Mouse (Mus musculus): Measurements from ENCODE around the gene Rab15.
A peak's percentile ranks its signal among the peaks of the same experiment; 100 is the strongest.

Gene Rab15

DNA sequence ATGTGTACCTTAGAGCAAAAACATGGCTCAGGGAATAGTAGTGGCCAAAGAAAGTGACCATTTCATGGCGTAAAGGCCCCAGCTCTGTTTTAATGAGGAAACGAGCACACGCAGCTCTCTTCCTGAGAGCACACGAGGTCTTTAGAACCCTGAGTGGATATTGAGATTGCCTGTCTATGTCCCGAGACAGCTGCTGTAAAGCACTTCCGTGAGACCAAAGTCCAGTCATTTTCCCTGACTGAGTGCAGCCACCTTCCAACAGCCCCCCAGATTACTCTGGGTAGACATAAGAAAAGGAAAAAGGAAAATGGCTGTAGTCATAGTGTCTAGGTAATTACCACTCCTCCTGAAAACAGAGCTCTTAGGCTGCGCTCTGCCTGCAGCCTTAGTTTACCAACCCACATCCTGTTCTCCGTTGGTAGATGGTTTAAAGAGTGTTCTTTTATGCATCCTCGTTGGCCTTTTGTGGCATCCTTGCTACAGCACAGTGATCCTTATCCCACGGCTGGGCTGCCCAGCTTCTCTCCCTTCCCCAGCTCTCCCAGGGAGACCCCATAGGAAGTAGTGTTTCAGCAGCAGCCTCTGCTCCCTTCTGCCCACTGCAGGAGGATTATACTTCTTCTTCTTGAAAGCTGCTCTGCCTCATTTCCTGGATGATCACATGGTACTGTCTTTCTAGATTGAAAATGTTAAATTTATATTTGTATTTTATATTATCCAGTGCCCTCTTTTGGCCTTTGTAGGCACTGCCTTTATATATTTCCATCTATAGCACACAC lies 44.2 kb downstream of the Rab15 start:
- no peak for DNase-seq (ENCODE audit: low spot score)

DNA sequence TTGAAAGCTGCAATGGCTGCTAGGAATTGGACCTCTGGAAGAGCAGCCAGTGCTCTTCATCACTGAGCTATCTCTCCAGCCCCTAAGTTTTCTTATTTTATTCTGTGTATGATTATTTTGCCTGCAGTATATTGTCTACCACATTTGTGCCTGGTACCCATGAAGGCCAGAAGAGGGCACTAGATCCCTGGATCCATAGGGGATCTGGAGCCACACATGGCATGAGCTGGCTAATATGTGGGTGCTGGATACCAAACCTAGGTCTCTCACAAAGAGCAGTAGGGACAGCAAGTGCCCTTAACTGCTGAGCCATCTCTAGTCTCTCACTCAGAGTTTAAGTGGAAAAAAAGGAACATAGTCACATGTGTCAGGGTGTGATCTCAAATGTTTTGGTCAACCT lies 44.9 kb downstream of the Rab15 start:
- no peak for DNase-seq (ENCODE audit: low spot score)

DNA sequence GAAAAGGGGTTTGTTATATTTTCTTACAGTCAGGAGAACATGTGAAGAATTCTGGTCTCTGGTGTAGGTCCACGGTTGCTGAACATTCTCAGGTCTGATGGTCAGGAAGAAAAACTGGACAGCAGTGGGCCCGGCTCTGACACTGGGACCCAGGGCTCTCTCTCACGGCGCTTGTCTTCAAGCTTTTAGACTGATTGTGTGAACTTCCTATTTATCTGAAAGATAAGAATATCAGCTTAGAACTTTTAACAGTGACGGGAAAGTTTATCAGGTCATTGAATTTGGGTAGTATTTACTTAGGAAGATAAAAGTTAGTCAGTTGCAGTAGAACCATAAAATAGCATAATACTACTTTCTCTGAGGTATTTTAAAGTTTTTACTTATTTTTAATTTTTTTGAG lies 45.8 kb downstream of the Rab15 start:
- DNase-seq (ENCODE audit: low spot score): no peak

DNA sequence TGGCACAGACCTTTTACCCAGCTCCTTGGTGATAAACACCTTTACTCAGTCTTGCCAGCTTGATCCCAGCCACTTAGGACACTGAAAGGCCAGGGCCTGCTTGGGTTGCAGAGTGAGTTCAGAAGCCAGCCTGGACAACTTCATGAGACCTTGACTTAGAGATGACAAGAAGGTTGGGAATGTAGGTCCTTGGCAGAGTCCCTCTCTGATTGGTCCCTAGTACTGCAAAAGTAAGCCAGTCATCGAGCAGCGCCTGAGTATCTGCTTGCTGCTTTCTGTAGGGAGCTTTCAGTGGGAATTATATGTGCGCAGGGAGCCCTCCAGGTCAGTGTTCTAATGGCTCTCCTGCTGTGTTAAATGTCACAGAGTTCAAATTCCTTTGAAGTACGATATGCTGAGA lies 47.6 kb downstream of the Rab15 start:
- no peak for DNase-seq (ENCODE audit: low spot score)

DNA sequence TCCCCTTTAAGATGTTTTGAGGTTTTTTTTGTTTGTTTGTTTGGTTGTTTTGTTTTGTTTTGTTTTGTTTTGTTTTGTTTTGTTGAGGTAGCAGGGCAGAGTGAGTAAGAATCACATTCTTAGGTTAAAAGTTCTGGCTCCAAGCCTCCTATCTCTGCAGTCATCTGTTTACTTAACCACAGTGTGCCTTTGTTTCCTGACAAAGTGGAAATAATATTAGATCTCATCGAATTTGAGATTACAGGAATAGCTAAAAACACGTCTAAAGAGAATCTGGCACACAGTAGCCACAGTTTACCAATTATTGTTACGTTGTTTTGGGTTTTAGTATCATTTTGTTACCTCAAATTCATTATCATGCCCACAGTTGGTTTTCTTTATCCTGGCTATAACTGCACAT lies 48.1 kb downstream of the Rab15 start:
- no peak for DNase-seq (ENCODE audit: low spot score)

DNA sequence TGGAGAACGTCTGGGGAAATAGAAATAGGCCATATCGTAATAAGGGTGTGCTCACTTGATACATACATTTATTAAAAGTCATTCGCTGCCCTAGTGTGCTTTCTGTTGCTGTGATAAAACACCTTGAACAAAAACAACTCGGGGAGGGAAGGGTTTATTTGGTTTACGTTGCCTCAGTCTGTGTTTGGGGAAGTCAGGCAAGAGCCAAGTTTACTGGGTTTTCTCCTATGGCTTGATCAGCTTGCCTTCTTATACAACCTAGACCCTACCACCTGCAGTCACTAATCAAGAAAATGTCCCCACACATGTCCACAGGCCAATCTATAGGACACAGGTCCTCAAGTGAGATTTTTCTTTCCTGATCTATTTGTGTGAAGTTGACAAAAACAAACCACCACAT lies 51.2 kb downstream of the Rab15 start:
- DNase-seq (ENCODE audit: low spot score): no peak

DNA sequence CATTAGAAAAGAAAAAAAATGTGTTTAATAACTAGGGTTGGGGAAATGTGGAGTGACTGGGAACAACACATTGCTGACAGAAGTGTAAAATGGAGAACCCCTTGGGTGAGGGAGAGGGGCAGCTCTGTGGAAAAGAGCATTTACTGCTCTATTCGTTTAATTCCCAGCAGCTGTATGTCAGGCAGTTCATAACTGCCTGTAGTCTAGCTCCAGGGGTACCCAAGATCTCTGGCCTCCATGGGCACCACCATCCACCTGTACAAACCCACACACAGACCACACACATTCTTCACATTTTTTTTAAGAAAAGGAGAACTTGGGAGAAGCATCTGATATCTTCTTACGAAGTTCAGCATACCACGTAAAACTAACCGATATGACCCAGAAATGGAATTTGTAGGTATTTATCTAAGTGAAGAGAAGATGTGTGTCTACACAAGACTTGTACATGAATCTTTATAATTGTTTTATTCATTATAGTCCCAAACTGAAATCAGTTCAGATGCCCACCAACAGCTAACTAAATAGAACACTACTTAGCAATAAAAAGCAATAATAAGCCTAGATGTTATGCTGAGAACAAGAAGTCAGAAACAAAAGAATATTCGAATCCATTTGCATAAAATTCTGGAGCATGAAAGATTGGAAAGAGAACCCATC lies 51.7 kb downstream of the Rab15 start:
- no peak for DNase-seq (ENCODE audit: low spot score)

DNA sequence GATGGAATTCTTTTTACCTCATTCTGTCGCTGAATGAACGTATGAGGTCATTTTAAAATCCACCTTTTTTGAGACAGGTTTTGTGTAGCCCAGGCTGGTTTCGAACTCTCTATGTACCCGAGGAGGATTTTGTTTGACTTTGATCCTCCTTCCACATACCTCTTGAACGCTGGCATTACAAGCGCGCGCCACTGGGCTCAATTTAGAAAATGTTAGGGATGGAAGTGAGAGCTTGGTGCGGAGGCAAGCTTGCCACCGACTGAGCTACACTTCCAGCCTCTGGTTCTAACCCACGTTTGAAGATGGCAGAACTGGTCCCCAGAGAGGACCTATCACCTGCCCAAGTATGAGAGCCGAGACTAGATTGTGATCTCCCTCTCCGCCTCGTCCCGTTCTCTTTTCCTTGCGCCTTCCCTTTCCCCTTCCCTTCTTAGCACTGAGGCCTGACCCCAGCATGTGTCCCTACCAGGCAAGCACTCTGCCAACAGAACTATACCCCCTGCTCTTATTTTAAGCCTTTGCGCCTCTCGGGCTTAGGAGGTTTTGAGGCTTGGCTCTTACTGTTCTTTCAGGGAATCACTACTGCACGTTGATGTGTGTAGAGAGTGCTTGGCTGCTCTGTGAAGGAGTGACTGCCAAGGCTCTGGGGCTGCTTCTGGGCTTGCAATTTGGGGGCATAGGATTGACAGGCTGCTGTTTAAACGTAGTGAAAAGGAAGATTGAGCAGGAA lies 56.6 kb downstream of the Rab15 start:
- DNase-seq (ENCODE audit: low spot score): no peak

DNA sequence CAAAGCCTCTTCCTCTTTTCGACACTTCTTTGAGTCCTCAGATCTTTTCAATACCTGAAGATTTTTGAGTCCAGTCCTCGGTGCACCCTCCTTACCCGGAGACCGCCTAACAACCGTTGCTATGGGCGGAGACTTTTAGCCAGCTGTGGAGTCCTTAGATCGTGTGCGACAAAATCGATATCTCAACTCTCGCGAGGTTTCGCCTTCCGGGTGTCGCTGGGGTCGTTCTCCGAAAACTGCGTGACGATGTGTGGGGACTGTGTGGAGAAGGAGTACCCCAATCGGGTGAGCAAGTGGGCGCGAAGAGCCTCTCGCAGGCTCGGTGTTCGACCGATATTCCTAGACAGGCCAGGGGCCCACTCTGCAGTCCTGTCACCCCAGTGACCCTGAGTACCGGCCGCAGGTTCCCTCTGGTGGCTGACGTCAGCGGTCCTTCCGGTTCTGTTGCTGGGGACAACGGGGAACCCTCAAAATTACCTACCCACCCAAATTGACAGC lies 57.3 kb downstream of the Rab15 start, which contains the start of the genes Churc1 and Fntb:
Gene Churc1, plus strand, starts transcription at position 185 of the 498 bp plus-strand sequence.
Gene Fntb, plus strand, starts transcription at position 236 of the 498 bp plus-strand sequence.
- peak; percentile 81 for DNase-seq (ENCODE audit: low spot score)

DNA sequence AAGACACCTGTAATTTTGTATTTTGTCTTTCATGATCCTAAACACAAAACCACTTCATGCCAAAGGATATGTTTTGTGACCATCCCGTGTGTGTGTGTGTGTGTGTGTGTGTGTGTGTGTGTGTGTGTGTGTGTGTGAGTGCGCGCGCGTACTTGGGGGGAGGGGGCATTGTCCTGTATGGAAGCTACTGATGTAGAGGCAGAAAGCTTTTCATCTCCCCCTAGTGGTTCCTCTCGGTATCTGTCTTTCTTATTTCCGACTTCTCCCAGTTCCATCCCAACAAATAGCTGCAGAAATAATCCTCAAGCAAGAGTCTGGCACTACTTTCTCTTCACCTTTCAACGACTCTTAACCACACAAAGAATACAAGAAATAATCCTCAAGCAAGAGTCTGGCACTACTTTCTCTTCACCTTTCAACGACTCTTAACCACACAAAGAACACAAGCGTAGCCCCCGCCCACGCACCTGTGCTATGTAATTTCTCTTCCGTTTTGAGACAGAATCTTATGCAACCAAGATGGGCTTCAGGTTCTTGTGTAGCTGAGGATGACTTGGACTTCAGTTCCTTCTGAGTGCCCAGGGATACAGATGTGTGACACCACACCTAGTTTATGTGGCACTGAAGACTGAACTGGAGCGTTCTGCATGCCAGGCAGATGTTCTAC lies 69.9 kb downstream of the Rab15 start:
- DNase-seq (ENCODE audit: low spot score): no peak

DNA sequence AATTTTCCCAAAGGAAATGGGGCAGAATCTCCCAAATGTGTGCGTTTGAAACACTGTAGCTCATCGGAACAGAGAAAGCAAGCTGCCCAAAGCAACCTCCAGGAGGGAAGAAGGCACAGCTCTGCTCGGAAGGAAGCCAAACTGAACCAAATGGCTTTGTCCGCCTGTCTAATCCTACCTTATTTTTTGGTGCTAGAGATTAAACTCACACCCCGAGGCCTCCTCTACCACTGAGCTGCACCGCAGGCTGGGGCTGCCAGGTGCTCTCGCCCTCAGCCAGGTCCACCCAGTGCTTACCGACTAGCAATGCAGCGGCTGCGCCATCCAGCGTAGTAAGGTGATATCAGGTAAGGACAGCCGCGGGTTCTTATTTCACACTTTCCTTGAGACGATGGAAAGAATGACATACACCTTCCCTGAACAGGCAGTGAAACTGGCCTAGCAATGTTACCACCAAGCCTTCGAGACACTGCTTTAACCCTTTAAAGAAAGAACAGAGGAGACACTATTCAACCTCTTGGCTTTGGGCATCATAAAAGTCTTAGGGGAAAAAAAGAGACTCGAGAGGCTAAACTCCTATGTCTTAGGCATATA lies 71.7 kb downstream of the Rab15 start:
- DNase-seq (ENCODE audit: low spot score): no peak
